Mouse (Mus musculus) urinary bladder, postnatal 4 days (tissue): ENCODE data around the gene Umad1.

Experiments
- DNase-seq, 2 experiments: peaks; one replicate each; pipeline ENCODE4 v3.0.0; 2021 to 2022; ENCODE audit warnings: low spot score in 2 of 2

Umad1 gene

DNA sequence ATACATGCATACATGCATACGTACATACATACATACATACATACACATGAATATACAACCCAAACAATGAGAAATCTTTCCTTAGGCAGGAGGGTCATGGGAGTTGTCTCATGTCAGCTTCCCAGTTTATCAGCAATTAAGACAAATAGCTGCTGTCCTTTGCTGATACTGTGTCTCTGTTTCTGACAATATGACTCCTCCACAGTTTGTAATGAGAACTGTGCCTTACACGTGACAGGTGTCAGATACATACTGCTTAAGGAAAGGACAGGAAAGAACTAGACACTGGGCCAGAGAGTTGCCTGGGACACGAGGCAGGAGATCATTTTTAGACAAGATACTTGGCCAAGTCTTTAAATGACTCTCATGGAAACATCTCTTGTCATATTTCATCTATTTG, 215.2 kb downstream of the Umad1 start:
- no peak for DNase-seq

DNA sequence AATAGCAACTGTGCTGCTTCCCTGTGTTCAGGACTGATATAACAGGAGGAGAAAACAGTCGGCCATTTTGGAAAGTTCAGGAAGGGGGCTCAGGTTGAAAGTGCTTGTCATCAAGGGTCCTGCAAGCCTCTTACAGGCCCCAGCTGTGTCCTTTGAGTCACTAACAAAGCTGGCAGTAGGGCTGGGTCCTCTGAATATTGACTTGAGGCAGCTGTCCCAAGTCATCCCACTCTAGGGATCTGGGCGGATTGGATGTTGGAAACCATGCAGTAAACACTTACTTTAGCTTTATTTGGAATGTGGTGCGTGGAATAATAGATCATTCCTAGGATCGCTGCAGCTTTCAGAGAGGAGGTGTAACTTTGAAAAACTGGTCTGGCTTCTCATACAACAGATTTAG, 215.7 kb downstream of the Umad1 start:
- DNase-seq: no peak

DNA sequence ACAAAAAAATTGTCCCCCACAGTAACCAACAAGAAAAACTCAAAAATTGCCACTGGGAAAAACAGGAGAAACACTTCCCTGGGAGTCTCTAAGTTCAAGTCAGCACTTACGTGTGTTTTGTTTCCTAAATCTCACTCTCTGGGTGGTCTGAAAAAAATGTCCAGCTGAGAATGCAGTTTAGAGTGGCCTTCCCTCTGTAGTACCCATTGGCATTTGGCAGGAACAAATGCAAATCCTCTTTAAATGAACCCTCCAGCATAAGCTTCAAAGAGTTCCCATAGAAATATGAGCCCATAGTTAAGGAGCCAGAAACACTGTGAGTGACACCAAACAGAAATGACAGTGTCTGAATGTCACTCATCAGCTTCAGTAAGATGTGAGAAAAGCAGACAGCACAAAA, 220.1 kb downstream of the Umad1 start:
- no peak for DNase-seq

DNA sequence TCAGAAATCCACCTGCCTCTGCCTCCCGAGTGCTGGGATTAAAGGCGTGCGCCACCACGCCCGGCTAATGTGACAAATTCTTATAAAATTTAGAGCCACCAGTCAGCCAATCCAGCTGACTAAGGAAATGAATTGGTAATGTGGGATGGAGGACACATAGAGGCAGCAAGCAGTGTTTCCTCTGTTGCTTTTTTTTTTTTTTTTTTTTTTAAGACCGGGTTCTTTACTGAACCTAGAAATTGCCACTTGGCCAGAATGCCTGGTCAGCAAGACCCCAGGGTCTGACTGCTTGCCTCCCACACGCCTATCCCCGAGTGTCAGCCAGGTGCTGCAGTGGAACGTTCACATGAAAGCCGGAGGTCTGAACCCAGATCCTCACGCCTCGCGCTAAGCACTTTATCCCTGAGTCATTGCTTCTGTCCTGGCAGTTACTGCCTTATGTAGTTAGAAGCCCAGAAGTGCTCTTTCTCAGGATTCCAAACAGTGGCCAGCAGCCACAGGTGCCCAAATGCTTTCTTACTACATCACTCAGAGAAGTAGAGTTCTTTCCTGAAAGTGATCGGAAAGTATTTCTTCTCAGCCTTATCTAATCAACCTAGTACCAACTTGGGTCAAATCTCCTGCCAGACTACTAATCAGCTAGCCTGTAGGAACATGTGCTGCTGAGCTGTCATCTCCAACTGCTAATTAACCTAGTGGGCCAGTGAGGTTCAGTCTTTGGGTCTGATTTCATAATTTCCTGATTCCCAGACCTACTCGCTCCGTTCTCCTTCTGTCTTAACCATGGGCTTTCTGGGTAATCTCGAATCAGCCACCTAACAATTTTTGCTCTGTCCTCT, 225.6 kb downstream of the Umad1 start:
- DNase-seq: no peak

DNA sequence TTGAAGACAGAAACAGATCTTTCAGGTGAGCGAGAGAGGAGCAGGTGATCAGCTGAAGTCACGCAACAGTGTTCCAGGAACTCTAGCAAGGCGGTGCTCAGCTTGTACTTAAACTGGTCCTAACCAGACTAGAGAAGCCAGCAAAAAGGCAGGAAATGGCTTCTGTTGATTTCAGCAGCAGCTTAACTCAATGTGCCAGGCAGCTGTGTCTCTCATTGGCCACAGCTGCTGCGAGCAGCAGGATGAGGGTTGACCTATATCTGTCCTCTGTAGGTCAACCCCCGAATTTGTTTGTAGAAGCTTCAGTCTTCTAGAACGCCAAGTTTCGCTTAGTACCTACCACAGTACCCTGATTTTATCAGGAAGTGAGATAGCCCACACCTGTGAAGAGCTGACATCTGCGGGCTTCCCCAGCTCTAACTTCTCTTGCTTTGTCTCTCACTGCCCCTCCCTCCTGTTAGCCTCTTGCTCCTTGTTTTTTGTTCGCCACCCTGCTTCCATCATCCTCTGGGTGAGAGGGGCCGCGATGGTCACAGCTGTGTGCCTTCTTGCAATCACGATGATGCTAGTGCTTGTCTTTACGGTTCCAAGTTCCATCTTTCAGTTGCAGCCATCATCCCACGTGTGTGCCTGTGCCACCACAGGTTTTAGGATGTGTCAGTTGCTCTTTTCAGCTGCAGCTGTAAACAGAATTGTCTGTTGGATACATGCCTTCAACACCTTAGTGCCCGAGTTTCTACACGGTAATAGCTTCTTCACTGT, 226.5 kb downstream of the Umad1 start:
- no peak for DNase-seq

DNA sequence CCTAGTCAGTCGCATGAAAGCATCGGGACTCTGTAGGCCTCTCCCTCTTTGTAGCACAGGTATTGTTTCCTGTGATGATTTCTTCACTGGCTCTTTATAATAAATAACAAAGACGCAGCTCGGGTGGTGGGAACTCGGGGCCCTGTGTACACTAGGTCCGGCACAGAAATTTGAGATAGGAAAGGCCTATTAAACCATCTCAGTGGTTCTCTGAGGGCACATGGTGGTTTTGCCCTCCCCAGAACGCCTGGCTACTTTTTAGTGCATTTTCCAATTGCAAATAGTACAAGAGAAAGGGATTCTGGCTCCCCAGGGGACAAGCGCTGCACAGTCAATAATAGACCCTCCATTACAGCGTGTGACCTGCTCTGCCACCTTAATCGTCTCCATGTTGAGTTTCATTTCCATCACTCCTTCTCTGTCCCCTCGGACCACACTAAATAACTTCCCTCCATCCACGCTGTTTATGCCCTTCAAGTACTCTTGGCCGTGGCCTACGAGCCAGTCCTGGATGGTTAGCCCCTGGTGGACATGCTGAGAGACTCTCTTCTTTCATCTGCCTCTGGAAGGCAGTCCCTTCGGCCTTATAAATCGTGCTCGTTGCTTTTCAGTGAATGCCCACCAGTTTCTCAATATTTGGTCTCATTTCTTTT, 227.4 kb downstream of the Umad1 start:
- DNase-seq: no peak

DNA sequence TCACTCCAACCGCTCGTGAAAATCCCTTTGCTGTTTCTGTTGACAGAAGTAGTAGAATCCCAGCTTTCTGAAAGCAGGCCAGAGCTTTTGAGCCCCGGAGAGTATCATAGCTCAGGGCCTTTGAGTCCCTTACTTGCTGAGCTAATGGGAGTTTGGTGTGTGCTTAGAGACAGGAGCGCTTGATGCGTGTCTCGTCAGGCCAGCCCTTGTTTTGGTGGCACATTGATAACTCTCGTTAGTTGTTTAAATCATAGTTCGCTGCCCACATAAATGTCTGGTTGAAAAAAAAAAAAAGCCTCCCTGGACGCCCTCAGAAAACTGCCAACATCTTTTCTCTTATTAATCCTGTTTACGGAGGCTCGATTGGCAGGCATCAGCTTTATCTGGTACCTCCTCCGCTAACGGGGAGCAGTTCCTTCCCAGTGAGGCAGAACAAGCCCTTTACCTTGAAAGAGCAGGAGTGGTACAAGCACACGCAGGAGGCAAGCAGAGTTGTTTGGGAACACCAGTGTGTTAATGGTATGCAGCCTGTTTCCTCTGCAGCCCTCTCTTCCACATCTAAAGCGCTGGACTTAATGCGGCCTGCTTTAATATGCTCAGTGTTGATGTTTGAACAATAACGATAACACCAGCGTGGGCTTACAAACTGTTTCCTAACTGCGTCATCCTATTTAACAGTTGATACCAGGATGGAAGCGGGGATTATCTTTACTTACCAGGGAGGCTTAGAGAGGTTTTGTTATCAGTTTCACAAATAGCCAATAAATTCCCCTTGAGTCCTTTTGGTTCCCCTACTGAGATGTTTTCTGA, 228.2 kb downstream of the Umad1 start:
- DNase-seq: no peak

DNA sequence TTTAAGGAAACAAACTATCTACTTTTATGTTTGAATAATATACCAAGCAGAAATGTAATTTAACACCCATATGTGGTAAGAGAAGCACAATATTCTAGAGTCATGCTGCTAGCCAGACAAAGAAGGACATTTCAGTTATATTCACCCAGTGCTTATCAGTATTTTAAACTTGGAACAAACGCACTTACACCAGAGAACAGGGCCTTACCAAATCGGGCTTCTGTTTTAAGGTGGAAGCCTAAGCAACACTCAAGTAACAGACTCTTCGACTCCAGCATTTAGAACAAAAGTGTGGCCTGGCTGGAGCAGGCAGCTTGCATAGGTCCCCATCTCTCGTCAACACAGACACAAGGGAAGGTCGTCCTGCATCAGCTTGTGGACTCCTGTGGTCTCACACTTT, 229.2 kb downstream of the Umad1 start:
- DNase-seq: no peak

DNA sequence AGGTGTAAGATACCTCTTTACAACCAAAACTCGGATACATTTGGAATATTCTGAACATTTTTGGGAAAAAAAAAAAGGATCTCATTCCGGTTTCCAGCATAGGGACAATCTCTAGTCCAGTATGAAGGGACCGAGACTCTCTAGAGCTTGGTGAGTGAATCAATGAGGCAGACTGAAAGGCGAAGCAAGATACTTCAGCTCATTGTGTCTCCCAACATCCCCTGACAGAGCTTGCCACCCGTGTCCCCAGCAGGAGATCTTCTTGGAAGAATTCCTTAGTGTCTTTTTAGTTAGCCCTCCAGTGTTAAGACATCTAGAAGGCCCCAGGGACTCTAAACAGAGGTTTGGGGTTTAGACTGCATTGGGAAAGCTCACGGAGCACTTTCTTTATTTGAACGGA, 230.2 kb downstream of the Umad1 start:
- no peak for DNase-seq

DNA sequence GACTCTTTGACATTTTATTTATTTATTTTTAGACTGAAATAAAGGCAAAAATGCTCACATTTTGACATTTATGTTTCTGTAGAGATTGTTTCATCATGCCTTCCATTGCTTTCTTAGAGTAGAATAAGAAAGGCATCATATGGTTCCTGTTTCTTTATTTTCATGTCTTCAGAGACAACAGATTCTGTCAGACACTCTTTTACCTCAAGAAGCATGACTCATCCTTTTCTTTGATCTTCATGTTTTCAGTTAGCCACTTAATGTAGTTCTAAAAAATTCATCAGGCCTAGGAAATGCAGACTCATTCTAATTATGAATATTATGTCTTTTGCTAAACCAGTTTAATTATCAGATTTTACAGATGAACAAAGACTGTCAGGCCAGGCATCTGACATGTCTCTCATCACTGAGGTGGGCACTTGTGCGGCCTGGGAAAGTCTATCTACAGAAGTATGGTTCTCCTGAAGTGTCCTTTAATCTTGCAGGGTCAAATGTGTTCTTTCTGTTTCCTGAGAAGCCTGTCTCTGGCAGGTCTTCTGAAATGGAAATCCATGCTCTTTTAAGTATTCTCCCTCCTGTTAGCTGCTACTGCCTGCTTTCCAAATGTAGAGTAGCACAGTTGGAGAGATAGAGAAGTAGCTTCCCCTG, 231.0 kb downstream of the Umad1 start:
- no peak for DNase-seq

DNA sequence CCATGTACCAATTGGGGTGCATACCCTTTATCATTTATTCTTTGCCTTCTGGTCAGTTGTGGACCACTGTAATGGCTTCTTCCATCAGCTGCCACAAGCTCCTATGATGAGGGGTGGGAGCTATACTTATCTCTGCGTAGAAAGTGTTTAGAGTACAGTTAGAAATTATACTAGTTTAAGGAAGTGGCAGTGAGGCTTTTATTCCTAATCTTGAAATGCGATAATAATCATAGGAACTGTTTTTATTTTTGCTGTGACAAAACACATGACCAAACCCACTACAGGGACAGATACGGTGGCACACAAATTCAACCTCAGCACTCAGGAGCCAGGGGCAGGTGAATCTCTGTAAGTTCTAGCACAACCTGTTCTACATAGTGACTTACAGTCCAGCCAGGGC, 233.2 kb downstream of the Umad1 start:
- DNase-seq: no peak

DNA sequence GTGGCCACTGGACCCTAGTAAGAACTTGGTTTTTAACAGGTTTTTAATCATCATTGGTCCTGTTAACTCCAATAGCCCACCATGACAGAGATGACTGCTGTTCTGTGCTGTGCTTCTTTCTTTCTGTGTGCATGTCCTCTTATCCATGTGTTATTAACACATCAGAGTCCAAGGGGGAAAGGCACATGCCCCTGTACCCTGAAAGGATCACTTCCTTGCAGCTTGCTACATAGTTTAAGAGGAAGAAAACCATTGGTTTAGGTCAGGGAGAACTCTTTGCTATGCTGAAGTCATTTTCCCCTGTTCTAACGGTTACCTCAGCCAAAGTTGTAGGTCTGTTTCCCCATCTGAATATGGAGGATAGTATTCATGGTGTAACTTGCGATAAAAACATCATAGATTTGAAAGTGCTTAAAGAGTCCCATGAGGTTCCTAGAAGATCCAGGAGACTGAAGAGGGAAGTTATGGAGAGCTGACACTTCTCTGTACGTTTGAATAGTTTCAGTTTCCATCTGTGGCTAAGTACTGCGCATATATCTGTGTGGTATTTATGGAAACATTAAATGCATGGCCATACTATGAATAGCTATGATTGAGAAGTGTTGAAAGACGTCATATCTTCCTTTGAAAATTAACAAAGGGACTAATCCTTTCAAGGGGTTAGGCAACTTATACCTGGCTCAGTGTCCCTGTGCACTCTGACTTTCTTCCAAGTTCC, 236.2 kb downstream of the Umad1 start:
- no peak for DNase-seq

DNA sequence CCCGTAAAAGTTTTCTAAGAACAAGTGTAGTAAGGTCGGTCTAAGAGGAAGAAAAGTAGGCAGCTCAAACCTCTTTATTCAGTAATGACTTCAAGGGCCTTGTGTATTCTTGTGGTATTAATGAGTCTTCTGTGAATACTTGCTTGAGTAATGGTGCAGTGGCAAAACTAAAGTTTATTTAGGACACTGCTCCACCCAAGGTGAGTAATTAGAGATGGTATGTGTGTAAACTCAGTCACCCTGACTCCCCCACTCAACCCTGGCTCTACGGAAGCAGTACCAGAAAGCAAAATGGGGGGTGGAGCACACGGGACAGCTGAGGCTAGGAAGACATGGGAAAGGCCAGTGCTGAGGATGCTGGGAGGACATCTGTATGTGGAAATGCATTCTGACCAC, 236.7 kb downstream of the Umad1 start:
- no peak for DNase-seq

DNA sequence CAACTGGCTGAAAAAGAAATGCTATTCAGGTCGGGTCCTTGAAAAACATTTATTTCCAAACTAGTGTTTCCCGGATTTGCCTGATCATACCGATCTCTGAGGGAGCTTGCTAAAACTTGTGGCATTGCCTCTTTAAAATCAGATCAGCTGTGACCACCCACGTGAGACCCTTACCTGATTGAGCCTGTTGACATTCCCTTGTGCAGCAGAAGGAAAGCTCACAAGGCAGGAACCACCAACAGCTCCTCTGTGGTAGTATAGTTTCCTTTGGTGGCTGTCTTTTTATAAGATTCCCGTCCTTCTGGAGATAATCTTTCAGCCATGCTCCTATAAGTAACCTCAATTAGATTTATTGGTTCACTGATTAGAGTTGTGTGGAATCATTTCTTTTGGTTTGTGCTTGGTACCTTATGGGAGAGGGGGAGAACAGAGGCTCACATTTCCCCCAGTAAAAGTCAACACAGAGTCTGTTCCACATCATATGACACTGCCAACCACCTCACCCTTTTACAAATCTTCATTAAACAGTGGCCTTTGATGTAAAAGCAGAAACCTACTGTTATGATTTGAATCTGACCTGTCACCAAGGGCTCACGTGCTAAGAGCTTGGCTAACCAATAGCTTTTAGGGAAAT, 238.3 kb downstream of the Umad1 start:
- no peak for DNase-seq

DNA sequence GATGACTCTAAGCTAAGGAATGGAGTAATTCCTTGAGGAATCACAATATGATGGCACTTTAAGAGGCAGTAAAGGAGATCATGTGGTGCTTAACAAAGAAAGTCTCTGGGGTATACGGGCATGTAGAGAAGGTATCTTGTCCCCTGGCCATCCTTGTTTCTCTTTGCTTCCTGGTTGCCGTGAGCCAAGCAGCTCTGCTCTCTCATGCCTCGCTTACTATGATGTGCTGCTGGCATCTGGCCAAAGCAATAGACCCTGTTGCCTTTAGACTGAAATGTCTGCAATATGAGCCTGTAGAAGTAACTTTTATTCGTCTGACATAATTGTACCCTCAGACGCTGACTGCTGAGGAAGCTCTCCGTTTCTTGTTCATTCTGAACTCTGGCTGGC, 238.8 kb downstream of the Umad1 start:
- no peak for DNase-seq

DNA sequence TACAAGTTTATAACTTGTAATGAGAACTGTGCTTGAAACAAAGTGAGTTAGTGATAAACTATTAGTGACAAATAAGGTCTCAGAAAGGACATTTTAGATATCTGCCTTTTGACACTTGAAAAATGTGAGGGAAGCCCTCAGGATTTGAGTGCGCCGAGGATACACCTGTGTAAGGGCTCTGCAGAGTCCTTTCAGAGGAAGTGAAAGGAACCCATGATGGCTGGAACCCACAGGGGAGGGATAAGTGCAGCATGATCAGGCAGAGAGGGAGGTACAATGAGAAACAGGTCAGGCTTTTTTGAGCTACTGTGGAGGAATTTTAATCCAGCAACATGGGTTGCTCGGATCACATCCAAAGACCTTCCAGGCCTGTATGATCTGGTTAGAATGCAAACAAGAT, 239.9 kb downstream of the Umad1 start:
- no peak for DNase-seq

DNA sequence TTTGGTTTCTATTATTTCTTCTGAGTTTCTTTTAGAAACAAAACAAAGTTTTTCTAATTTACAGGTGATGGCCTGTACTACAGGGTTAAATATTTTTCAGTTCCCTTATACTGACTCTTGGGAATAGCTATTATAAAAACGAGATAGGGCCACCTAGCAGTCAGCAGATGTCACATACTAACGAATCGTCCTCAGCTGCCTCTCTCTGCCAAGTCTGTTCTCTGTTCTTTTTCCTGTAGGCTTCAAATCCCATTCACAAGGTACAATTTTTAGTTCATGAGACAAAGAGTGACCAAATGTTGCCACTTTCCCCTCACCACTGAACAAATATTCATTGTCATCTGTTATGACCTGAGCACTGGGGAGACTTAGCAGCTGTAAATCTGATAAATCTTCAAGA, 244.9 kb downstream of the Umad1 start:
- no peak for DNase-seq

DNA sequence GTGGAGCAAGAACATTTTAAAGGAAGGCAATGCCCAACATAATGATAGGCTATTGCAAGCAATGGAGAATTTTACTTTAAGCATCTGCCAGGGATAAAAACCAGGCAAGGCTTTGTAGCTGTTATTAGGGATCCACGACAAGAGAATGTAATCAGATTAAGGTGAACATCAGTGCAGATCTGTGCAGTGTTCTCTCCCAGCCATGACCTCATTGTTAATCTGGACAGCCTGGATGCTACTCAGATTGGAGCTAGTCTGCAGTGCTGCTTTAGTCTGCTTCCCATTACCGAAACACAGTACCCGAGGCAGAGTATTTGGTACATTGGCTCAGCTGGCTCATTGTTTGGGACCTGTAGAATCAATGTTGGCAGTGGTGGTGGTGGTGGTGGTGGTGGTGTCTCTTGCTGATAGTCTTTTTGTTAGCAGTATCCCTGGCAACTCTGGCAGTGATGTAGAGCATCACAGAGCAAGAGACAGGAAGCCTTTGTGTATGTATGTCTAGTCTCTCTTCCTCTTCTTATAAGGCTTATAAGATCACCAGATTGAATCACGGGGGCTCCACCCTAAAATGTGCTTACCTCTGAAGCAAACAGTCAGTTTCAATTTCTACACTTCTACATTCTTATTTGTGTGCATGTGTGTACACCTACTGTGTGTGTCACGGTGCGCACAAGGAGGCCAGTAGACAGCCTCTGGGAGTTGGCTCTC, 245.6 kb downstream of the Umad1 start:
- no peak for DNase-seq

DNA sequence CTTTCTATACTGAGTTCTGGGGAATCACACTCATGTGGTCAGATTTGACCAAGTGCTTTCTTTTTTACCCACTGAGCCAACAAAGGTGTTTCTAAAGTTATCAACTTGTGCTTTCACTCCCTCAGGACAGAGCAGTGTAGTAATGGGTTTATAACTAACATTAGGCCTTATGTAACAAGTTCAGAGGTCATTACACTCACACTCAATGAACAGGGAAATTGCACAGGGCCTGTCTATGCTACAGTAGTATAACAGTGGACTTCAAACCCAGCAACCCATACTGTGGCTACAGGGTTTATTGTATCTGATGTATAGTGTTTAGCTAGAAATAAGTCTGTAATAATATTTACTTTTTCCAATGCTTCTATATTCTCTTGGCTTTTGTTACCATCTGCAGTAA, 247.5 kb downstream of the Umad1 start:
- DNase-seq: no peak
